Mouse (Mus musculus): ENCODE measurements around the gene Sel1l2. TPM values are rescaled to one million over a fixed set of nuclear protein-coding genes. Genes with fewer than 3 reads are reported as not detected.

Gene Sel1l2
- not detected in 2 replicates for polyA plus RNA-seq (2012; rRNA removed)

GRCm38 (mm10) chr2:140389525-140389924 lies at the start of gene Sel1l2:
Sel1l2 (minus strand) TSS chr2:140389706.

DNA sequence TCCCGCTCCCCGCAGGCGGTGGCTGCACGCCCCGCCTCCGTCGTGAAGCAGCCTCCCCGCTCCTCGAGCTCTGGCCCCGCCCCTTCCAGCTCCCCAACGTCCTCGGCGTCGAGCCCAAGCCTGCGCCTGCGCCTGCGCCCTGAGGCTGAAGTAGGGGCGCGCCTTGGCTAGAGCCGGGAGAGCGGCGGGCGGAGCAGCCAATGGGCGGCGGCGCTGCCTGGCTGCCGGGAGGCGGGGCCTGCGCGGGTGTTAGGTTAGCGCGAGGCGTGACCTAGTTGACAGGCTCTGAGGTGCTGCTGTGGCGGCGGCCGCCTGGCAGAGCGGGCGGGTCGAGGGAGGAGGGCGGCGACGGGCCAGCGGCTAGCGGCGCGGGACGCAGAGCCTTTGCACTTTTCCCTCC lies 5.7 kb upstream of the Sel1l2 start, which contains the start of gene Macrod2:
TSS of gene Macrod2 (plus strand) at position 131 of the 400 bp plus-strand sequence.

Other genes with a start within 250 kb of the Sel1l2 start
- gene Gm17374, start 237.7 kb downstream of the Sel1l2 start, polyA plus RNA-seq (2012; rRNA removed), result not detected in 2 replicates
- gene Esf1, start 219.1 kb downstream of the Sel1l2 start, polyA plus RNA-seq (2012; rRNA removed), result 10.6 and 11.5 TPM in 2 replicates
- gene Ndufaf5, start 219.1 kb downstream of the Sel1l2 start, polyA plus RNA-seq (2012; rRNA removed), result 29.9 and 32.5 TPM in 2 replicates
- gene Macrod2, start 5.6 kb upstream of the Sel1l2 start, polyA plus RNA-seq (2012; rRNA removed), result 25.8 and 27.8 TPM in 2 replicates